Mouse (Mus musculus): ENCODE results near the gene 1700003F12Rik. TPM values are rescaled to one million over a fixed set of nuclear protein-coding genes. Genes with fewer than 3 reads are reported as not detected.

Gene 1700003F12Rik
- total and polyA plus RNA-seq, 3 experiments = 0.52 to 0.85 (median 0.56) TPM

DNA sequence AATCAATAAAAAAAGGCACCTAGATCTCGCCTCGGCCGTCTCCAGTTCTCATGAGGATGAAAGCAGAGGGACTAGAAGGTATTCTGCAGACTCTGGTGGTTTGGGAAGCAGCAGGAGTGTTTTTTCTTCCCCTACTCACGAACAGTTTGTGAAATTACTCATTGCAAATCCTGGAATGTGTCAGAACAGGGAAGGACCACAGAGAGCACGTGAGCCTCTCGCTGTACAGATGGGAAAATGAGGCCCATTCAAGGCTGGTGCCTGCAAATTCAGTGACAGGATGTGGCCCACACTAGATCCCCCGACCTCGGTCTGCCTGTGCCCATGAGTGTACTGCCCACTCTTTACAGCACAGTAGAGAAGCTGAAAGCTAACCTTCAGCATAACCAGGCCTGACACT is 25.1 kb downstream of the 1700003F12Rik start:
- no peak overlapping the region for H3K27ac ChIP-seq (ENCODE audit: insufficient read depth, low read depth)
- no peak for TF ChIP-seq CTCF (conservative IDR thresholded peaks at IDR 0.05 in 1 of 2, IDR thresholded peaks at IDR 0.05 in 1 of 2; ENCODE audit: low read depth in 2 of 2, low read length in 2 of 2)
- TF ChIP-seq USF1 (IDR thresholded peaks at IDR 0.05; ENCODE audit: low read depth, low read length) = no peak
- TF ChIP-seq BHLHE40 (IDR thresholded peaks at IDR 0.05; ENCODE audit: low read depth, low read length) = peak; percentile 81
- TF ChIP-seq MAFK (IDR thresholded peaks at IDR 0.05; ENCODE audit: insufficient replicate concordance, low read length) = no peak
- no peak for TF ChIP-seq SMC3 (IDR thresholded peaks at IDR 0.05; ENCODE audit: low read depth, low read length)
- TF ChIP-seq IRF4 (IDR thresholded peaks at IDR 0.05; ENCODE audit: low read depth, low read length) = peak; percentile 57; the same call in 1 of the 2 replicates
- TF ChIP-seq MAX (IDR thresholded peaks at IDR 0.05; ENCODE audit: low read length) = no peak
- no peak for TF ChIP-seq RCOR1 (conservative IDR thresholded peaks at IDR 0.05; ENCODE audit: low read depth, low read length)
- no peak for TF ChIP-seq JUN (IDR thresholded peaks at IDR 0.05; ENCODE audit: insufficient read depth, low read depth, low read length)
- H3K36me3 ChIP-seq (replicated peaks in 1 of 2; ENCODE audit: control insufficient read depth in 1 of 2, insufficient read depth in 1 of 2, low read length in 1 of 2) = no peaks in the 10 kb centered on the region
- H3K27me3 ChIP-seq (replicated peaks) = no peaks in the 10 kb centered on the region
- no peaks in the 10 kb centered on the region for H3K9me3 ChIP-seq (replicated peaks; ENCODE audit: low read length)
- no peak overlapping the region for H3K4me2 ChIP-seq (ENCODE audit: insufficient read depth, low read depth, poor library complexity, severe bottlenecking)
- dilution Hi-C loops (cut with MboI; ENCODE audit: extremely low pct_ligation_motif_present, extremely low pct_unique_long_range_greater_than_20kb, low sequenced_read_pairs) (no loop called here), in situ Hi-C loops (cut with MboI; ENCODE audit: low pct_ligation_motif_present, low pct_unique_long_range_greater_than_20kb, low sequenced_read_pairs) (no loop called here)
- H3K4me3 ChIP-seq (replicated peaks in 1 of 3; ENCODE audit: low read depth in 2 of 3, low read length in 2 of 3, poor library complexity in 1 of 3) = no peak overlapping the region
- H3K79me2 ChIP-seq (replicated peaks; ENCODE audit: control insufficient read depth, extremely low read depth, insufficient read depth, poor library complexity, severe bottlenecking) = peaks cover 16% of the 10 kb centered on the region
- H3K9ac ChIP-seq (ENCODE audit: insufficient read depth, low read depth) = no peak overlapping the region
- no peak for DNase-seq (ENCODE audit: extremely low read depth)
- H3K4me1 ChIP-seq (ENCODE audit: control insufficient read depth in 1 of 2, insufficient read depth in 2 of 2) = peaks cover 7 to 49% of the 10 kb centered on the region in 2 experiments

DNA sequence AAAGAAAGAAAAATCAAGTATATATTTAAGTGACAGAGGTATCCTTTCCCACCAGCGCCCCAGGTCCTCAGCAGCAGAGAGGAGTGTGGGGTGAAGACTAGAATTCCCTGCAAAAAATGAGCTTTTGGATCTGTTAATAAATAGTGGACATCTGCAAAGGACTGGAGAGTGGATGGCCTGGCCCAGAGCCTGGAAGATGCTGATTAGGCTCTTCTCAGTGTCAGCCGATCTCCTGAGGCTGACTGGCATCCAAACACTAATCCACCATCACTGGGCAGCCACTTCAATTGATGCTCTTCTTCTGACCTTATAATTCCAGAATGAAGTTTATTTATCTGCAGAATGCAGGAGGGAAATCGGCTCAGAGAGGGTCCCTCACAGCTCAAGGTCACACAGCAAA is 26.1 kb downstream of the 1700003F12Rik start:
- dilution Hi-C loops (cut with MboI; ENCODE audit: extremely low pct_ligation_motif_present, extremely low pct_unique_long_range_greater_than_20kb, low sequenced_read_pairs) = no loop called here
- TF ChIP-seq ETS1 (conservative IDR thresholded peaks at IDR 0.05; ENCODE audit: low read depth, low read length) (no peak), CTCF (conservative IDR thresholded peaks at IDR 0.05 in 1 of 2, IDR thresholded peaks at IDR 0.05 in 1 of 2; ENCODE audit: low read depth in 2 of 2, low read length in 2 of 2) (no peak), KAT2A (IDR thresholded peaks at IDR 0.05; ENCODE audit: insufficient replicate concordance, low read length) (no peak), MAFK (IDR thresholded peaks at IDR 0.05; ENCODE audit: insufficient replicate concordance, low read length) (no peak), TBP (conservative IDR thresholded peaks at IDR 0.05; ENCODE audit: low read depth, low read length) (no peak), IRF4 (IDR thresholded peaks at IDR 0.05; ENCODE audit: low read depth, low read length) (no peak), BHLHE40 (IDR thresholded peaks at IDR 0.05; ENCODE audit: low read depth, low read length) (no peak), ZNF384 (IDR thresholded peaks at IDR 0.05; ENCODE audit: low read depth, low read length) (no peak), USF1 (IDR thresholded peaks at IDR 0.05; ENCODE audit: low read depth, low read length) (no peak)
- no peaks in the 10 kb centered on the region for H3K36me3 ChIP-seq (replicated peaks in 1 of 2; ENCODE audit: control insufficient read depth in 1 of 2, insufficient read depth in 1 of 2, low read length in 1 of 2)

More for the DNA sequence above, 26.1 kb downstream of the 1700003F12Rik start:
- Histone ChIP-seq H3K4me3 (replicated peaks in 1 of 3; ENCODE audit: low read depth in 2 of 3, low read length in 2 of 3, poor library complexity in 1 of 3) (no peak overlapping the region), H3K9me3 (replicated peaks; ENCODE audit: low read length) (no peaks in the 10 kb centered on the region), H3K27me3 (replicated peaks) (no peaks in the 10 kb centered on the region), H3K9ac (ENCODE audit: insufficient read depth, low read depth) (no peak overlapping the region), H3K27ac (ENCODE audit: insufficient read depth, low read depth) (no peak overlapping the region), H3K4me2 (ENCODE audit: insufficient read depth, low read depth, poor library complexity, severe bottlenecking) (no peak overlapping the region), H3K79me2 (replicated peaks; ENCODE audit: control insufficient read depth, extremely low read depth, insufficient read depth, poor library complexity, severe bottlenecking) (peaks cover 9% of the 10 kb centered on the region), H3K4me1 (ENCODE audit: control insufficient read depth in 1 of 2, insufficient read depth in 2 of 2) (peaks cover 7 to 47% of the 10 kb centered on the region in 2 experiments)
- no peak for DNase-seq (ENCODE audit: extremely low read depth)
- in situ Hi-C loops (cut with MboI; ENCODE audit: low pct_ligation_motif_present, low pct_unique_long_range_greater_than_20kb, low sequenced_read_pairs) = no loop called here

Measured in CH12.LX (cell line).